Mouse (Mus musculus): ENCODE data around the gene Pklr.
A peak's percentile ranks its signal among the peaks of the same experiment; 100 is the strongest.
"Not testable (repeated sequence)": the region's sequence is repeated elsewhere in the genome, so short reads cannot be mapped to it uniquely, and the experiment has no call there.

Pklr gene

GRCm38 (mm10) chr3:89124241-89124640 lies 11.7 kb upstream of the Pklr start:
- DNase-seq (ENCODE audit: low spot score) = no peak

GRCm38 (mm10) chr3:89125981-89126380 lies 10.0 kb upstream of the Pklr start:
- DNase-seq (ENCODE audit: low spot score) = no peak

- no peak for DNase-seq (ENCODE audit: low spot score)
Observed at GRCm38 (mm10) chr3:89129908-89130307, 6.0 kb upstream of the Pklr start.

- no peak for DNase-seq (ENCODE audit: low spot score)
Observed at GRCm38 (mm10) chr3:89131816-89132215, 4.1 kb upstream of the Pklr start.

GRCm38 (mm10) chr3:89132285-89133062 lies 3.5 kb upstream of the Pklr start:
- no peak for DNase-seq (ENCODE audit: low spot score)

- DNase-seq (ENCODE audit: low spot score) = no peak
Observed at GRCm38 (mm10) chr3:89133063-89133450, 2.9 kb upstream of the Pklr start.

DNA sequence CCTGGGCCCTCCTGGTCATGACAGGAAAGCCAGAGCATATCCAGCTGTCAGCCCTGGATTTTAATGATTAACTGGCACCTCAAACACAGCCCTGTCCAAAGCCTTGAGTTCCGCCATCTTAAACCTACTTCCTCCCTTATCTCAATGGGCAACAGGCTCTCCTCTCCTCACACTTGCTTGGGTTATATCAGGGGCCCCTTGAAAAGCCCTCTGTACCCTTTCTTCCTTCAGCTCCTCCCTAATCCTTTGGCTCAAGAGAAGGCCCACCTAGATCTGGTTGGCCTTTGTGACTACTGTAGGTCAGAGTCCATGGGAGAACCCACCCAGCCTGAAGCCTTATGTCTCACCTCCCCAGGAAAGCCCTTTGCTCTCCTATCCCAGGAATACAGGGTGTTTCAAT lies 2.2 kb upstream of the Pklr start:
- no peak for DNase-seq (ENCODE audit: low spot score)

- DNase-seq (ENCODE audit: low spot score) = no peak
Observed at GRCm38 (mm10) chr3:89136365-89136764, 423 bp downstream of the Pklr start.

DNA sequence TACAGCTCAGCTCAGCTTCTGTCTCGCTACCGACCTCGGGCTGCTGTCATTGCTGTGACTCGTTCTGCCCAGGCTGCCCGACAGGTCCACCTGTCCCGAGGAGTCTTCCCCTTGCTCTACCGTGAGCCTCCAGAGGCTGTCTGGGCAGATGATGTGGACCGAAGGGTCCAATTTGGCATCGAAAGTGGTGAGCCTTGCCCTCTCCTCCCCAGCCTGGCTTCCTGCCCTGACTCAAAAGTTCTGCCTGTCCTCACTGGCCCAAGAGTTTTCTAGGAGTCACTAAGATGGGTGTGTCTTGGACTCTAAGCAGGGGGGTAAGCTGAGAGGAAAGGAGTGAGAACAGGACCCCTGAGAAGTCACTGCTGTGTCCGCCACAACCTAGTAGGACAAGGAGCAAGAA lies 8.9 kb downstream of the Pklr start:
- no peak for DNase-seq (ENCODE audit: low spot score)

- DNase-seq (ENCODE audit: low spot score) = no peak
Observed at GRCm38 (mm10) chr3:89145566-89145965, 9.6 kb downstream of the Pklr start.

DNA sequence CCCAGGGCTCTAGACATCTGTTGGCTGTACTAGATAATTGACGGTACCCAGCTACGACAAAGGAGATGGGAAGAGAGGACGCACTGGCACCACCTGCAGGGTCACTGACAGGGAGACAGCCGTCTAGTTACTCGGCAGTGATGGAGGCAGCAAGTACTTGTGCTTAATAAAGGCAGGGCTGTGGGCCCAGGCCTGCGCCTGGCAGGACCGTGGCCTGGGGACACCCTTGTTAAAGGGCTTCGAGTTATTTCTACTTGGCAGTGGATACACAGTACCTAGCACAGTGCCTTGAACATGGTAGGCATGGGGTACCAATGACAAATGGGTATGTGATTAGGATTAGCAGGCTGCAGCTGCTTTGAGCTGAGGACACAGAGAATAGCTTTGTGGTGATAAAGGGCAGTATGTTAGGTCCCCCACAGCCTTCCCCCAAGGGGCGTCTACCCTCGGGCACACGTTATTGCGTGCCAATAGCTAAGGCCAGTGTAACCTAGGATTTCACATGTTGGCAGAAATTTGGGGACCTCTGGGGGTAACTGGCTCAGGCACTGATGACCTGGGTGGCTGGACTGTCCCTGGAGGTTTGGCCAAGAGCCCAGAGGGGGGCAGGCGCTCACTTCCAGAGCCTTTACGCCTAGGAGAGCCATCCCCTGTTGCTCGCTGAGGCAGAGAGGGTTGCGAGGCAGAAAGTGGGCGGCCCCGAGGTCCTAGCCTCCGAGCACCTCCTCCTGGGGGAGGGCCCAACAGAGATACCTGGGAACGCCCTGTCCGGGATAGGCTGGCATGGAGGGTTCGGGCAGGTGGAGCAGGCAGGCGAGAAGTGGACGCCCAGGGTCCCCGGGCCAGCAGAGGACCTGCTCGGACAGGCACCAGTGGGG lies 11.4 kb downstream of the Pklr start:
- no peak for DNase-seq (ENCODE audit: low spot score)

DNA sequence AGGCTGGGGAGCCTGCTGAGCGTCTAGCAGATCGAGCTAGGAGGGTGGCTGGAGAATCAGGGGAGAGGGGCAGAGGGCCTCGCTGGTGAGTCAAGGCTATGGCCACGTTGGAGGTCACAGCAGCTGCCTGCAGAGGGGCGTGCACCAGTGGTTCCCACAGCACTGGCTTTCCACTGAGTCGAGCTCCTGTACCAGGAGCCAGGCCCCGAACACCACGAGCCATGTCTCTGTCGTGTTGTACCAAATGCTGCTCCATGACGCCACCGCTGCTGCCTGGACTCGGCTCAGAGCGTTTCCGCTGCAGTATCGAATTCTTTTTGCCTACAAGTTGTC lies 12.0 kb downstream of the Pklr start:
- DNase-seq (ENCODE audit: low spot score) = no peak

DNA sequence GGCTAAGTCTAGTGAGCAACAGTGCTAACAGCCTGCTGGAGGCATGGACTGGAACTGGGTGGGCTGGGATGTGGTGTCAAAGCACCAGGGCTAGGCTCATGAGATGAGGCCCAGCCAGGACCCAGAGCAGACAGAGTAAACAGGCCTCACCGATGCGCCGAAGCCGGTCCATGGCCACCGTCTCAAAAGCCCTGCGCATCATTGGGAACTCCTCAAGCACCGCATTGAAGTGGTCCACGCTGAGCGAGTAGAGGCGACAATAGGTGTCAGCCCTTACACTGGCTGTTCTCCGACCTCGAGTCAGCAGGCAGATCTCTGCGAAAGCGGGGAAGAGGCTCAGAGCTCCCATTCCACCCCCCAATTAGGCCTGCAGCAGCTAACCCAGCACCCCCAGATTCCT lies 12.6 kb downstream of the Pklr start:
- no peak for DNase-seq (ENCODE audit: low spot score)

GRCm38 (mm10) chr3:89152084-89152835 lies 16.3 kb downstream of the Pklr start:
- DNase-seq (ENCODE audit: low spot score) = no peak

GRCm38 (mm10) chr3:89156951-89157350 lies 21.0 kb downstream of the Pklr start:
- no peak for DNase-seq (ENCODE audit: low spot score)

- DNase-seq (ENCODE audit: low spot score) = no peak
Observed at GRCm38 (mm10) chr3:89158651-89159050, 22.7 kb downstream of the Pklr start.

GRCm38 (mm10) chr3:89159211-89159610 lies 23.3 kb downstream of the Pklr start:
- peak; percentile 74 for DNase-seq (ENCODE audit: low spot score)

DNA sequence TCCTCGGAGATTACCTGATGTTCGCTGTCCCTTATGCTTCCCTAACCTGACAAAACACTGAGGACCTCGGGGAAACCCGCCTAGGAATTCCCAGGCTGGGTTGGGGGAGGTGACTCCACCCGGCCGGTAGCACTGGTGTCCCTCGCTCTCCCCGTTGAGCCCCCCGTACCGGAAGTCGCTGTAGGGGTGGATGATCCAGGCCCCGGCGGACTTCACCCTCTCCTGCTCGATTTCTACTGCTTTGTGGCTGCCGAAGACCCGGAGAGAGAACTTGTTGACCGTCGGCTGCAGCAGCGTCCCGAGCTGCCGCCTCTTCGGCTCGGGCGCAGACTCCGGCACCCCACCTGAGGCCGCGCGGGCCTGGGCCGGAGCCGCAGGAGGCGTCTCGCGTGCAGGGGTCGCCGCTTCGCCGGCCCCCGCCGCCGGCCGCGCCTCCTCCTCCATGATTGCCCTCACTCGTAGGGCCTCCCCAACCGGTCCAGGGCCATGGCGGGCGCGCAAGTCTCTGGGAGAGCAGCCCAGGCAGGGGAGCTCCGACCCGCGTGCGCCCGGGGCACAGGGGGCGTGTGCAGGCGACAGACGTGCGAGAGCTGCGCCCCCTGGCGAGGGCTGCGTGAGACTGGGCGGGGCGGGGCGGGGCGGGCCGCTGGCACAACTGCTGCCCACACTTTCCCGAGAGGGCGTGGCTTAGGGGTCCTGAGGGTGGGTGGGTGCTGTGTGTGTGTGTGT lies 23.8 kb downstream of the Pklr start, which contains the start of gene Hcn3:
Gene Hcn3 (minus strand): TSS at position 581 of the 729 bp plus-strand sequence.
- DNase-seq (ENCODE audit: low spot score) = peak; percentile 81

DNA sequence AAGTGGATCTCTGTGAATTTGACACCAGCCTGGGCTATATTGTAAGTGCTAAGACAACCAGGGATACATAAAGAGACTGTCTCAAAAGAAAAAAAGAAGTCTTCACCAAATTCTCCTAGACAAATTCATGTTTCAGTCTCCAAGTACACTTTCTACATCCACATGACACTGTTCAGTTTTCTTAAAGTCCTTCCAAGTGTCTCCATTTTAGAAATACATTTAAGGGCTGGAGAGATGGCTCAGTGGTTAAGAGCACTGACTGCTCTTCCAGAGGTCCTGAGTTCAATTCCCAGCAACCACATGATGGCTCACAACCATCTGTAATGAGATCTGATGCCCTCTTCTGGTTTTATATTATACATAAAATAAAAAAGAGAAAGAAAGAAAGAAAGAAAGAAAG lies 25.3 kb downstream of the Pklr start:
- not testable (repeated sequence) for DNase-seq (ENCODE audit: low spot score)

GRCm38 (mm10) chr3:89161786-89162185 lies 25.8 kb downstream of the Pklr start:
- DNase-seq (ENCODE audit: low spot score) = no peak

GRCm38 (mm10) chr3:89163123-89163522 lies 27.2 kb downstream of the Pklr start:
- DNase-seq (ENCODE audit: low spot score) = no peak
